Mouse (Mus musculus) brain, adult 2 months (tissue): ENCODE data around the gene Ccdc106.
"Not testable (repeated sequence)": the region's sequence is repeated elsewhere in the genome, so short reads cannot be mapped to it uniquely, and the experiment has no call there.

Experiments used
- DNase-seq: peaks from one replicate; pipeline ENCODE4 v3.0.0; 2011; ENCODE audit warnings: low read depth, low spot score

The Ccdc106 gene

GRCm38 (mm10) chr7:5051193-5052192 is 31.1 kb downstream of the Ccdc106 start, which contains the start of gene Zfp580:
Gene Zfp580, plus strand, starts transcription at chr7:5051538.
- peak; percentile 89 for DNase-seq

- DNase-seq, result peak; percentile 52
Measured at GRCm38 (mm10) chr7:5052438-5052837, 32.1 kb downstream of the Ccdc106 start.

- peak; percentile 40 for DNase-seq
Measured at GRCm38 (mm10) chr7:5052931-5053343, 32.6 kb downstream of the Ccdc106 start.

GRCm38 (mm10) chr7:5053456-5054179 is 33.3 kb downstream of the Ccdc106 start:
- peak; percentile 85 for DNase-seq

GRCm38 (mm10) chr7:5056651-5057263 is 36.4 kb downstream of the Ccdc106 start:
- DNase-seq, result peak; percentile 74

GRCm38 (mm10) chr7:5057381-5057780 is 37.0 kb downstream of the Ccdc106 start:
- no peak for DNase-seq

GRCm38 (mm10) chr7:5057804-5058203 is 37.5 kb downstream of the Ccdc106 start:
- DNase-seq, result peak; percentile 61

- DNase-seq, result no peak
Measured at GRCm38 (mm10) chr7:5058631-5059030, 38.3 kb downstream of the Ccdc106 start.

GRCm38 (mm10) chr7:5059421-5059820 is 39.1 kb downstream of the Ccdc106 start:
- DNase-seq, result no peak

- peak; percentile 95 for DNase-seq
Measured at GRCm38 (mm10) chr7:5060239-5060731, 39.9 kb downstream of the Ccdc106 start.

GRCm38 (mm10) chr7:5060944-5061773 is 40.8 kb downstream of the Ccdc106 start:
- peak; percentile 99 for DNase-seq

GRCm38 (mm10) chr7:5061774-5062359 is 41.5 kb downstream of the Ccdc106 start, which contains the start of gene U2af2:
Gene U2af2, plus strand, starts transcription at chr7:5062143.
- DNase-seq, result peak; percentile 97

- DNase-seq, result peak; percentile 89
Measured at GRCm38 (mm10) chr7:5062360-5063001, 42.1 kb downstream of the Ccdc106 start.

- no peak for DNase-seq
Measured at GRCm38 (mm10) chr7:5064886-5065285, 44.5 kb downstream of the Ccdc106 start.

- no peak for DNase-seq
Measured at GRCm38 (mm10) chr7:5073586-5073985, 53.2 kb downstream of the Ccdc106 start.

GRCm38 (mm10) chr7:5074984-5075383 is 54.6 kb downstream of the Ccdc106 start:
- no peak for DNase-seq

- DNase-seq, result no peak
Measured at GRCm38 (mm10) chr7:5076931-5077330, 56.6 kb downstream of the Ccdc106 start.

- DNase-seq, result not testable (repeated sequence)
Measured at GRCm38 (mm10) chr7:5079365-5080009, 59.1 kb downstream of the Ccdc106 start.
